Mouse (Mus musculus): ENCODE data around the gene Mrpl45. TPM values are rescaled to one million over a fixed set of nuclear protein-coding genes. Genes with fewer than 3 reads are reported as not detected.

Gene Mrpl45
- polyA plus RNA-seq, 1 experiment from 2014 or later: 33.4 TPM

GRCm38 (mm10) chr11:97372159-97372864 is 56.8 kb downstream of the Mrpl45 start:
- Histone ChIP-seq H3K4me3 (replicated peaks) (no peak overlapping the region), H3K27ac (no peak overlapping the region), H3K4me2 (no peak overlapping the region), H3K9ac (no peak overlapping the region), H3K4me1 (replicated peaks) (peaks cover 8% of the 10 kb centered on the region), H3K36me3 (peaks cover 26% of the 10 kb centered on the region), H3K9me3 (replicated peaks) (no peaks in the 10 kb centered on the region), H3K27me3 (no peaks in the 10 kb centered on the region)
- WGBS (ENCODE audit: insufficient replicate concordance): 87% methylated on average over 6 of the region's 6 CpGs
- DNase-seq (no peak), ATAC-seq (ENCODE audit: low read depth) (no peak)

GRCm38 (mm10) chr11:97373402-97373801 is 57.9 kb downstream of the Mrpl45 start:
- Histone ChIP-seq H3K4me2 (no peak overlapping the region), H3K9me3 (replicated peaks) (no peaks in the 10 kb centered on the region), H3K9ac (no peak overlapping the region), H3K4me1 (replicated peaks) (0 out of 2 replicates have a peak, but pooled peaks cover under 1% of the 10 kb centered on the region), H3K27me3 (no peaks in the 10 kb centered on the region), H3K36me3 (peaks cover 36% of the 10 kb centered on the region), H3K4me3 (replicated peaks) (no peak overlapping the region), H3K27ac (no peak overlapping the region)
- ATAC-seq (ENCODE audit: low read depth): no peak
- DNase-seq: no peak
- 89% methylated on average over 2 of the region's 2 CpGs for WGBS (ENCODE audit: insufficient replicate concordance)

Other genes with a start within 250 kb of the Mrpl45 start
- gene Tbx21, start 200.4 kb upstream of the Mrpl45 start, polyA plus RNA-seq (2015; fragmentation: Nextera tagmentation; extraction: Ambion mirVana): not detected in 2 replicates
- 1.0 and 1.1 TPM in 2 replicates for gene Tbkbp1, start 164.2 kb upstream of the Mrpl45 start, polyA plus RNA-seq (2015; fragmentation: Nextera tagmentation; extraction: Ambion mirVana)
- 29.2 and 30.8 TPM in 2 replicates for gene Kpnb1, start 127.8 kb upstream of the Mrpl45 start, polyA plus RNA-seq (2015; fragmentation: Nextera tagmentation; extraction: Ambion mirVana)
- gene Npepps, start 35.1 kb upstream of the Mrpl45 start, polyA plus RNA-seq (2015; fragmentation: Nextera tagmentation; extraction: Ambion mirVana): 19.1 and 22.0 TPM in 2 replicates
- 0.01 TPM in 1 of 2 replicates, not detected in the other for gene Gpr179, start 36.4 kb downstream of the Mrpl45 start, polyA plus RNA-seq (2015; fragmentation: Nextera tagmentation; extraction: Ambion mirVana)
- gene Socs7, start 46.8 kb downstream of the Mrpl45 start, polyA plus RNA-seq (2015; fragmentation: Nextera tagmentation; extraction: Ambion mirVana): 1.0 and 1.1 TPM in 2 replicates
- 6.2 and 6.8 TPM in 2 replicates for gene Arhgap23, start 99.8 kb downstream of the Mrpl45 start, polyA plus RNA-seq (2015; fragmentation: Nextera tagmentation; extraction: Ambion mirVana)
- 0.75 and 0.81 TPM in 2 replicates for gene 4933428G20Rik, start 184.6 kb downstream of the Mrpl45 start, polyA plus RNA-seq (2015; fragmentation: Nextera tagmentation; extraction: Ambion mirVana)